Mouse (Mus musculus): Measurements from ENCODE around the gene Rtn2. TPM values are rescaled to one million over a fixed set of nuclear protein-coding genes. Genes with fewer than 3 reads are reported as not detected.
A peak's percentile ranks its signal among the peaks of the same experiment; 100 is the strongest.

Rtn2 gene
- total RNA-seq, 1 experiment = 9.9 TPM

DNA sequence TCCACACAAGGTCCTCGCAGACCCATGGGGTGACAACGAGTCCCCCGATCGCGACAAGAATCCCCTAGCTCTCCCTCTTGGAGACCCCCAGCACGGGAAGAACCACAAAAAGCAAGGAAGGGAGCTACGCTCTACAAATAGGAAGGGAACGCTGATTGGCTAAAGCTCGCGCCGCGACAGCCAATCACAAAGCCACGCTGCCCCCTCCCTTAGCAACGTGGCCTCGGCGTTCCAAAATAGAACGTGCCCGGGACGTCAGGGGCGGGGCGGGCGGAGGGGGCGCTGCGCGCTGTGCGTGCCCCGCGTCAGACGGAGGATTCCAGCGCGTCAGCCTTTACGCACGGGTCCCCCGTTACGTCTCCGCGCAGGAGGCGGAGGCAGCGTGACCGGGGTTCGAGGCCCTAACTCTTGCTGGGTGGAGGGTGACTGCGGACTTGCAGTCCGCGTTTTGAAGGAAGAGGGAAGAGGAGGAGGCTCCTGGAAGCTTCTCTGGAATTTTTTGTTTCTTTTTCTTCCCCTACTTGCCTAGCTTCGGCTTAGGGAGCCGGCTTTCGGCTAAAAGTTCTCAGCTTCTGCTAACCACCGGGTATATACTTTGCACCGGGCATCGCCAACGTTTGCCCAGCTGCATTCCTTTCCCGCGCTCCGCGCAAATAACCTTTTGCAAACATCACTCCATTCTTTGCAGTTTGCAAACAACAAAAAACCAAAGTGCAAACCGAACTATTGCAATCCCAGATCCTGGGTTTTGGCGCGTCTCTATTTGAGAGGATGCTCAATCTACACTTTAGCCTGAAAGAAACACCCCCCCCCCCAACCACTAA is 26.2 kb downstream of the Rtn2 start:
- Histone ChIP-seq H3K9ac (ENCODE audit: insufficient read depth, low read depth, low read length, poor library complexity, severe bottlenecking) (peak overlapping the region; percentile 79), H3K9me3 (ENCODE audit: control insufficient read depth, insufficient read depth, low read depth, low read length) (no peaks in the 10 kb centered on the region), H3K4me1 (ENCODE audit: control insufficient read depth in 2 of 2, insufficient read depth in 2 of 2, low read length in 2 of 2, poor library complexity in 1 of 2) (peaks cover 0 to 6% of the 10 kb centered on the region in 2 experiments; a peak in 1 of 4 replicates), H3K27ac (ENCODE audit: insufficient read depth, low read depth, low read length, poor library complexity, severe bottlenecking) (peak overlapping the region; percentile 73; the same call in 1 of the 2 replicates), H3K36me3 (ENCODE audit: control insufficient read depth, insufficient read depth, low read length, poor library complexity, severe bottlenecking) (no peaks in the 10 kb centered on the region), H3K4me3 (ENCODE audit: insufficient read depth in 1 of 2, low read depth in 1 of 2, low read length in 2 of 2, poor library complexity in 1 of 2, severe bottlenecking in 1 of 2) (peak overlapping the region; percentile 71 to 77)
- DNase-seq (ENCODE audit: low read depth, low spot score) = peak; percentile 86
- TF ChIP-seq CHD2 (IDR thresholded peaks at IDR 0.05; ENCODE audit: low read depth, low read length) (no peak), MAFK (IDR thresholded peaks at IDR 0.05; ENCODE audit: insufficient read depth, low read depth, low read length) (no peak), ZNF384 (IDR thresholded peaks at IDR 0.05; ENCODE audit: low read depth, low read length) (no peak), ZC3H11A (IDR thresholded peaks at IDR 0.05; ENCODE audit: borderline replicate concordance, low read depth, low read length) (no peak), HCFC1 (IDR thresholded peaks at IDR 0.05; ENCODE audit: borderline replicate concordance, insufficient read depth, low read length) (no peak)
- in situ Hi-C loops (cut with MboI; ENCODE audit: low sequenced_read_pairs in 2 of 2, unreplicated experiment in 2 of 2) = no loop called here

- no peaks in the 10 kb centered on the region for H3K9me3 ChIP-seq (ENCODE audit: control insufficient read depth, insufficient read depth, low read depth, low read length)
- DNase-seq (ENCODE audit: low read depth, low spot score) = no peak
- peaks cover 0 to 4% of the 10 kb centered on the region in 2 experiments; a peak in 1 of 4 replicates for H3K4me1 ChIP-seq (ENCODE audit: control insufficient read depth in 2 of 2, insufficient read depth in 2 of 2, low read length in 2 of 2, poor library complexity in 1 of 2)
- peak overlapping the region; percentile 79 for H3K9ac ChIP-seq (ENCODE audit: insufficient read depth, low read depth, low read length, poor library complexity, severe bottlenecking)
- in situ Hi-C loops (cut with MboI; ENCODE audit: low sequenced_read_pairs in 2 of 2, unreplicated experiment in 2 of 2) = no loop called here
- no peak overlapping the region for H3K27ac ChIP-seq (ENCODE audit: insufficient read depth, low read depth, low read length, poor library complexity, severe bottlenecking)
- H3K36me3 ChIP-seq (ENCODE audit: control insufficient read depth, insufficient read depth, low read length, poor library complexity, severe bottlenecking) = no peaks in the 10 kb centered on the region
- TF ChIP-seq ZC3H11A (IDR thresholded peaks at IDR 0.05; ENCODE audit: borderline replicate concordance, low read depth, low read length) (no peak), ZNF384 (IDR thresholded peaks at IDR 0.05; ENCODE audit: low read depth, low read length) (no peak), HCFC1 (IDR thresholded peaks at IDR 0.05; ENCODE audit: borderline replicate concordance, insufficient read depth, low read length) (no peak)
- peak overlapping the region; percentile 71 to 77 for H3K4me3 ChIP-seq (ENCODE audit: insufficient read depth in 1 of 2, low read depth in 1 of 2, low read length in 2 of 2, poor library complexity in 1 of 2, severe bottlenecking in 1 of 2)
These were observed 27.0 kb downstream of the Rtn2 start for GRCm38 (mm10) chr7:19309278-19309883.

DNA sequence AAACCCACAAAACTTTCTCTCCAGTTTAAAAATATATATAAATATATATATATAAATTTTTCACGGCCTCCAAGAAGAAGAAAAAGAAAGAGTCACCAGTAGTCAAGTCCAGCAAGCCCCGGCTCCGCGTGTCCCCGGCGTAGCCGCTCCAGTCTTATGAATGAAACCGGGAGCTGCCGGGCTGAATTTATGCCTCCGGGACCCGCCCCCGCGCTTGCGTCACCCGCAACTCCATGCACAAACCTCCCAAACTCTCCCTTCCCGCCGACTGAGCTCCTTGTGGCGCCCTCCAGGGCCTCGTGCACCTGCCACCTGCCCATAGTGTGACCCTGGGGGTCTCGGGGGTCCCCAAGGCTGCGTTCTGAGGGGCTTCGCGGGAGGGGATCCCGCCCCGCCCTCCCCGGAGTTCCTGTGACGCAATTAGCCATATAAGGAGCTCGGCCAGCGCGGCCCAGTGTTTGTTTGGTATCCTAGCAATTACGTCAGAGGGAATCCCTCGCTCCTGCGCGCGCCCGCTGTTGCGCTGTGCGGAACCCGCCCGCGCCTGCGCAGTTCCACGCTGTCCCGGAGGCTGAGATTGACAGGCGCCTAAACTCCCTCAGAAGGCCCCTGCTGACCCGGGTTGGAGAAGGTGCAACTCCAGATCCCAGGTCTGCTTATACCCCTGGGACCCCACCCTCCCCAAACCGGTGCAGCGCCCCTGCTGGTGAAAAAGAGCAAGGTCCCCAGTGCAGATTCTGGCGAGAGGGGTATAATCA is 27.6 kb downstream of the Rtn2 start, which contains the start of gene Fosb:
Gene Fosb, minus strand, starts transcription at position 168 of the 758 bp plus-strand sequence.
- Histone ChIP-seq H3K4me3 (ENCODE audit: insufficient read depth in 1 of 2, low read depth in 1 of 2, low read length in 2 of 2, poor library complexity in 1 of 2, severe bottlenecking in 1 of 2) (peak within 1 kb of the TSS; percentile 71 to 77), H3K4me1 (ENCODE audit: control insufficient read depth in 2 of 2, insufficient read depth in 2 of 2, low read length in 2 of 2, poor library complexity in 1 of 2) (peaks cover 0 to 4% of the 10 kb centered on the region in 2 experiments; a peak in 1 of 4 replicates), H3K9me3 (ENCODE audit: control insufficient read depth, insufficient read depth, low read depth, low read length) (no peaks in the 10 kb centered on the region), H3K27ac (ENCODE audit: insufficient read depth, low read depth, low read length, poor library complexity, severe bottlenecking) (peak within 1 kb of the TSS; percentile 61; the same call in 1 of the 2 replicates), H3K36me3 (ENCODE audit: control insufficient read depth, insufficient read depth, low read length, poor library complexity, severe bottlenecking) (no peaks in the 10 kb centered on the region), H3K9ac (ENCODE audit: insufficient read depth, low read depth, low read length, poor library complexity, severe bottlenecking) (peak within 1 kb of the TSS; percentile 79)
- peak; percentile 88 for DNase-seq (ENCODE audit: low read depth, low spot score)
- in situ Hi-C loops (cut with MboI; ENCODE audit: low sequenced_read_pairs in 2 of 2, unreplicated experiment in 2 of 2) = no loop called here
- TF ChIP-seq ZNF384 (IDR thresholded peaks at IDR 0.05; ENCODE audit: low read depth, low read length) (no peak), ZC3H11A (IDR thresholded peaks at IDR 0.05; ENCODE audit: borderline replicate concordance, low read depth, low read length) (no peak), HCFC1 (IDR thresholded peaks at IDR 0.05; ENCODE audit: borderline replicate concordance, insufficient read depth, low read length) (no peak), CHD2 (IDR thresholded peaks at IDR 0.05; ENCODE audit: low read depth, low read length) (no peak), MAFK (IDR thresholded peaks at IDR 0.05; ENCODE audit: insufficient read depth, low read depth, low read length) (no peak)

- no peaks in the 10 kb centered on the region for H3K9me3 ChIP-seq (ENCODE audit: control insufficient read depth, insufficient read depth, low read depth, low read length)
- DNase-seq (ENCODE audit: low read depth, low spot score) = no peak
- H3K36me3 ChIP-seq (ENCODE audit: control insufficient read depth, insufficient read depth, low read length, poor library complexity, severe bottlenecking) = no peaks in the 10 kb centered on the region
- TF ChIP-seq CHD2 (IDR thresholded peaks at IDR 0.05; ENCODE audit: low read depth, low read length) (no peak), HCFC1 (IDR thresholded peaks at IDR 0.05; ENCODE audit: borderline replicate concordance, insufficient read depth, low read length) (no peak), ZNF384 (IDR thresholded peaks at IDR 0.05; ENCODE audit: low read depth, low read length) (no peak), MAFK (IDR thresholded peaks at IDR 0.05; ENCODE audit: insufficient read depth, low read depth, low read length) (no peak), ZC3H11A (IDR thresholded peaks at IDR 0.05; ENCODE audit: borderline replicate concordance, low read depth, low read length) (no peak)
- H3K4me3 ChIP-seq (ENCODE audit: insufficient read depth in 1 of 2, low read depth in 1 of 2, low read length in 2 of 2, poor library complexity in 1 of 2, severe bottlenecking in 1 of 2) = no peak overlapping the region
- H3K9ac ChIP-seq (ENCODE audit: insufficient read depth, low read depth, low read length, poor library complexity, severe bottlenecking) = no peak overlapping the region
- H3K4me1 ChIP-seq (ENCODE audit: control insufficient read depth in 2 of 2, insufficient read depth in 2 of 2, low read length in 2 of 2, poor library complexity in 1 of 2) = peaks cover 0 to 4% of the 10 kb centered on the region in 2 experiments; a peak in 1 of 4 replicates
- H3K27ac ChIP-seq (ENCODE audit: insufficient read depth, low read depth, low read length, poor library complexity, severe bottlenecking) = no peak overlapping the region
- in situ Hi-C loops (cut with MboI; ENCODE audit: low sequenced_read_pairs in 2 of 2, unreplicated experiment in 2 of 2) = no loop called here
These were observed 29.6 kb downstream of the Rtn2 start for GRCm38 (mm10) chr7:19311991-19312390.
